Mouse (Mus musculus) midbrain, embryonic 14.5 days (tissue): Measurements from ENCODE around the gene Rrm1. TPM values are rescaled to one million over a fixed set of nuclear protein-coding genes. Genes with fewer than 3 reads are reported as not detected.

ENCODE experiments used
- ATAC-seq: fragments of 200-750 bp; cut with Nextera tagmentation; 2 replicates; pipeline ENCODE4 v1.8.0; 2017; ENCODE audit warnings: moderate number of reproducible peaks, moderate library complexity; ENCODE audit not compliant: low FRiP score, low TSS enrichment
- DNase-seq: peaks from one replicate; pipeline ENCODE4 v3.0.0-alpha.2; 2015
- H3K27ac ChIP-seq: fragments of 300-500 bp; sonication (generic); replicated peaks from 2 replicates; pipeline ENCODE4 v1.5.1; 2014; ENCODE audit warnings: mild to moderate bottlenecking, low read depth, low read length, moderate library complexity
- H3K27me3 ChIP-seq: fragments of 300-500 bp; sonication (generic); 2 replicates; pipeline ENCODE4 v1.6.1; 2014; ENCODE audit warnings: low read length, control low read depth, mixed read lengths; ENCODE audit not compliant: control insufficient read depth, insufficient read depth
- H3K36me3 ChIP-seq: fragments of 300-500 bp; sonication (generic); 2 replicates; pipeline ENCODE4 v1.6.1; 2014; ENCODE audit warnings: low read length, control low read depth; ENCODE audit not compliant: control insufficient read depth, insufficient read depth
- H3K4me1 ChIP-seq: fragments of 300-500 bp; sonication (generic); 2 replicates; pipeline ENCODE4 v1.6.1; 2014; ENCODE audit warnings: mild to moderate bottlenecking, antibody characterized with exemption, low read length, control low read depth; ENCODE audit not compliant: control insufficient read depth, insufficient read depth
- H3K4me2 ChIP-seq: fragments of 300-500 bp; sonication (generic); 2 replicates; pipeline ENCODE4 v1.6.1; 2014; ENCODE audit warnings: mild to moderate bottlenecking, low read length, moderate library complexity
- H3K4me3 ChIP-seq: fragments of 300-500 bp; sonication (generic); replicated peaks from 2 replicates; pipeline ENCODE4 v1.5.1; 2014; ENCODE audit warnings: low read depth, low read length
- H3K9ac ChIP-seq: fragments of 300-500 bp; sonication (generic); replicated peaks from 2 replicates; pipeline ENCODE4 v1.6.1; 2014; ENCODE audit warnings: mild to moderate bottlenecking, low read length, moderate library complexity
- H3K9me3 ChIP-seq: fragments of 300-500 bp; sonication (generic); 2 replicates; pipeline ENCODE4 v1.6.1; 2016; ENCODE audit warnings: low read length, control low read depth, mixed read lengths; ENCODE audit not compliant: control insufficient read depth
- WGBS: fragments of 180-500 bp; shearing (Covaris S2); extraction: QIAGEN DNeasy Blood & Tissue Kit; methylation state at CpG from one replicate; pipeline ENCODE4 v1.1.7; 2014; 5-methylcytosine and 5-hydroxymethylcytosine counted together
- polyA plus RNA-seq: library from polyadenylated mRNA; unstranded; fragments of >200 nt; fragmentation: Nextera tagmentation; extraction: Ambion mirVana; gene quantifications from 2 replicates; pipeline ENCODE4 v1.2.1, GENCODE M21; 2014

Gene Rrm1
- polyA plus RNA-seq, 1 experiment from 2014 or later: 65.9 TPM

- no peaks in the 10 kb centered on the region for H3K36me3 ChIP-seq
- H3K27ac ChIP-seq: no peak overlapping the region
- no peaks in the 10 kb centered on the region for H3K9me3 ChIP-seq
- ATAC-seq: peak; percentile 74
- DNase-seq: peak; percentile 84
- no peaks in the 10 kb centered on the region for H3K4me1 ChIP-seq
- 6% methylated on average over 4 of the region's 4 CpGs for WGBS
- no peak overlapping the region for H3K9ac ChIP-seq
- H3K4me2 ChIP-seq: no peak overlapping the region
- H3K4me3 ChIP-seq: no peak overlapping the region
- H3K27me3 ChIP-seq: no peaks in the 10 kb centered on the region
Observed at GRCm38 (mm10) chr7:102417398-102417797, 24.1 kb upstream of the Rrm1 start.

GRCm38 (mm10) chr7:102422036-102422435, 19.5 kb upstream of the Rrm1 start:
- H3K9me3 ChIP-seq: no peaks in the 10 kb centered on the region
- no peak for ATAC-seq
- no peaks in the 10 kb centered on the region for H3K4me1 ChIP-seq
- H3K4me3 ChIP-seq: no peak overlapping the region
- no peak overlapping the region for H3K27ac ChIP-seq
- no peaks in the 10 kb centered on the region for H3K36me3 ChIP-seq
- 97% methylated on average over 2 of the region's 2 CpGs for WGBS
- H3K9ac ChIP-seq: no peak overlapping the region
- H3K4me2 ChIP-seq: no peak overlapping the region
- H3K27me3 ChIP-seq: no peaks in the 10 kb centered on the region
- DNase-seq: no peak

GRCm38 (mm10) chr7:102425933-102426685, 15.4 kb upstream of the Rrm1 start:
- H3K4me3 ChIP-seq: no peak overlapping the region
- DNase-seq: no peak
- 0 out of 2 replicates have a peak, but pooled peaks cover 5% of the 10 kb centered on the region for H3K36me3 ChIP-seq
- H3K27me3 ChIP-seq: no peaks in the 10 kb centered on the region
- H3K27ac ChIP-seq: no peak overlapping the region
- H3K4me2 ChIP-seq: no peak overlapping the region
- H3K4me1 ChIP-seq: no peaks in the 10 kb centered on the region
- no peak overlapping the region for H3K9ac ChIP-seq
- H3K9me3 ChIP-seq: no peaks in the 10 kb centered on the region
- no peak for ATAC-seq
- 52% methylated on average over 6 of the region's 6 CpGs for WGBS

- Histone ChIP-seq H3K36me3 (0 out of 2 replicates have a peak, but pooled peaks cover 5% of the 10 kb centered on the region), H3K27me3 (no peaks in the 10 kb centered on the region), H3K4me1 (no peaks in the 10 kb centered on the region), H3K4me3 (no peak overlapping the region), H3K9ac (no peak overlapping the region), H3K9me3 (no peaks in the 10 kb centered on the region), H3K4me2 (no peak overlapping the region), H3K27ac (no peak overlapping the region)
- 88% methylated on average over 2 of the region's 2 CpGs for WGBS
- ATAC-seq: no peak
- DNase-seq: no peak
Observed at GRCm38 (mm10) chr7:102434344-102434743, 7.2 kb upstream of the Rrm1 start.

GRCm38 (mm10) chr7:102440822-102441656, 456 bp upstream of the Rrm1 start:
- Histone ChIP-seq H3K36me3 (peaks cover 10% of the 10 kb centered on the region), H3K27ac (no peak overlapping the region), H3K27me3 (no peaks in the 10 kb centered on the region), H3K4me3 (peak overlapping the region; percentile 78), H3K9ac (no peak overlapping the region; the same call in 1 of the 2 replicates), H3K9me3 (no peaks in the 10 kb centered on the region), H3K4me1 (peaks cover 10% of the 10 kb centered on the region), H3K4me2 (peak overlapping the region; percentile 74)
- DNase-seq: no peak
- 55% methylated on average over 15 of the region's 15 CpGs for WGBS
- peak; percentile 26; the same call in 1 of the 2 replicates for ATAC-seq

GRCm38 (mm10) chr7:102442432-102442831, 937 bp downstream of the Rrm1 start:
- Histone ChIP-seq H3K9ac (peak overlapping the region; percentile 67), H3K27me3 (no peaks in the 10 kb centered on the region), H3K4me1 (peaks cover 10% of the 10 kb centered on the region), H3K36me3 (peaks cover 23% of the 10 kb centered on the region), H3K4me3 (peak overlapping the region; percentile 78), H3K4me2 (peak overlapping the region; percentile 74), H3K27ac (no peak overlapping the region), H3K9me3 (no peaks in the 10 kb centered on the region)
- no peak for ATAC-seq
- 0% methylated on average over 4 of the region's 4 CpGs for WGBS
- peak; percentile 2 for DNase-seq

GRCm38 (mm10) chr7:102444301-102444700, 2.8 kb downstream of the Rrm1 start:
- no peak for ATAC-seq
- WGBS: 90% methylated on average over 2 of the region's 2 CpGs

GRCm38 (mm10) chr7:102446438-102446837, 4.9 kb downstream of the Rrm1 start:
- Histone ChIP-seq H3K36me3 (peaks cover 57% of the 10 kb centered on the region), H3K27me3 (no peaks in the 10 kb centered on the region), H3K9me3 (no peaks in the 10 kb centered on the region), H3K4me1 (peaks cover 10% of the 10 kb centered on the region), H3K9ac (no peak overlapping the region), H3K4me2 (no peak overlapping the region), H3K27ac (no peak overlapping the region), H3K4me3 (no peak overlapping the region)
- ATAC-seq (no peak), DNase-seq (no peak)
- 96% methylated on average over 9 of the region's 9 CpGs for WGBS

More at GRCm38 (mm10) chr7:102444301-102444700, 2.8 kb downstream of the Rrm1 start:
- Histone ChIP-seq H3K4me1 (peaks cover 10% of the 10 kb centered on the region), H3K9ac (no peak overlapping the region), H3K4me2 (no peak overlapping the region), H3K9me3 (no peaks in the 10 kb centered on the region), H3K36me3 (peaks cover 39% of the 10 kb centered on the region), H3K27ac (no peak overlapping the region), H3K27me3 (no peaks in the 10 kb centered on the region), H3K4me3 (no peak overlapping the region)
- no peak for DNase-seq
